Mouse (Mus musculus): Measurements from ENCODE around the gene Rb1. TPM values are rescaled to one million over a fixed set of nuclear protein-coding genes. Genes with fewer than 3 reads are reported as not detected.

Rb1 gene
- polyA plus RNA-seq, 1 experiment from 2014 or later, result 26.2 TPM

DNA sequence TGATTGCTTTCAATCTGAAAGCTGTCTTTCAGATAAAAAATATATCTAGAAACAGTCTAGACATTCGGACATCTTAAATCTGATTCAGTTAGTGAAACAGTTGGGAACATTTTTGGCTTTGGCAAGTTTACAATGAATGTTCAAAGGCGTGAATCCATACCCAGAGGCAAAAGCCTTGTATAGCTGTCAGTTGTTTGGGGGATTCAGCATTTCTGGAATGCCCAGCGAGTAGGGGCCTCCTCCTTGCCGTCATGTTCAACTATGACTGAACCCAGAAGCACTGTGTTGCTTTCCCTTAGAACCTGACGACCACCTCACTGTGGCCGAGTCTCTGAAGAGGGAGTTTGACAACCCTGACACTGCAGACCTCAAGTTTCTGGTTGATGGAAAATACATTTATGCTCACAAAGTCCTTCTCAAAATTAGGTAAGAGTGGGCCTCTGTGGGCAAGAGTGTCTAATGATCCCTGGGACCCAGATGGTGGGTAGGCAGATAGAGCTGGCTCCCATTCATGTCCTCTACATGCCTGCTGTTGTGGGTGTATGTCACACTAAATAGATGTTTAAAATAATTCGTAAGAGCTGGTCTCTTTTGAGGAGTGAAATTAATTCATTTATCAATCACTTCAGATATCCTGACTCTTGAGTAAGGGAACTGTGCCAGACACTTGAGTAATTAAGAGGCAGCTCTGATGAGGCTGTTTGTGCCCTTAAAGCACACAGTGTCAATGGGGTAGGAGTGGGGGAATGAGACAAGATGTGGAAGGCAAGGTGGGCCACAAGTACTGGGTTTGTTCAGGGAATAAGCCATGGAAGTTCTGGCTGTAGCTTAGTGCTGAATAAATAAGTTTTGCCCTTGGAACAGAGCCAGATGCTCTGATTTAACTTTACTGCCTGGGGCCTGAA lies 151.3 kb downstream of the Rb1 start:
- no peaks in the 10 kb centered on the region for H3K4me1 ChIP-seq (ENCODE audit: control insufficient read depth, insufficient read depth, low read length)
- H3K27me3 ChIP-seq (ENCODE audit: control insufficient read depth, insufficient read depth, low read length), result no peaks in the 10 kb centered on the region
- no peak overlapping the region for H3K9ac ChIP-seq (replicated peaks; ENCODE audit: low read length)
- no peak overlapping the region for H3K4me3 ChIP-seq (ENCODE audit: low read depth, low read length)
- H3K4me2 ChIP-seq (ENCODE audit: low read depth, low read length), result no peak overlapping the region
- H3K36me3 ChIP-seq (replicated peaks; ENCODE audit: control insufficient read depth, insufficient read depth, low read depth, low read length), result peaks cover 2% of the 10 kb centered on the region; the same call in 1 of the 2 replicates
- ATAC-seq (replicated peaks; ENCODE audit: insufficient number of reproducible peaks, low FRiP score, low TSS enrichment, low read depth) (no peak), DNase-seq (ENCODE audit: low spot score) (no peak)
- no peak overlapping the region for H3K27ac ChIP-seq (replicated peaks; ENCODE audit: low read depth, low read length)
- no peaks in the 10 kb centered on the region for H3K9me3 ChIP-seq (replicated peaks; ENCODE audit: control insufficient read depth, low read length)
- WGBS, result 81% methylated on average over 7 of the region's 7 CpGs

DNA sequence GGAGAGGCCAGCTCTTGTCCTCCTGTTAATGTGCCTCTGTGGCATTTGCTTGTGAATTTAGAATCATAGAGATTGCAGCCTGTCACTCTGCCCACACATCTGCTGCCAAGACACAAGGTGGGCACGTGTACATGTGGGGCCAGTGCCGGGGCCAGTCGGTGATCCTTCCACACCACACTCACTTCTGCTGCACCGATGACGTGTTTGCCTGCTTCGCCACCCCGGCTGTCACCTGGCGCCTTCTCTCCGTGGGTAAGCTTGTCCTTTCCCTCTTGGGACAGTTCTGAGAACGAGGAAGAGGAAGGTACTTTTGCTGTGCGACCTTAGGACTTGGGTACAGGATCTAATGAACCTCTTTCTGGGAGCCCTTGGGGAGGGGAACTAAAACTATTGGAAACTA lies 152.0 kb downstream of the Rb1 start:
- H3K9ac ChIP-seq (replicated peaks; ENCODE audit: low read length), result no peak overlapping the region
- ATAC-seq (replicated peaks; ENCODE audit: insufficient number of reproducible peaks, low FRiP score, low TSS enrichment, low read depth) (no peak), DNase-seq (ENCODE audit: low spot score) (no peak)
- H3K36me3 ChIP-seq (replicated peaks; ENCODE audit: control insufficient read depth, insufficient read depth, low read depth, low read length), result peaks cover 2% of the 10 kb centered on the region; the same call in 1 of the 2 replicates
- 87% methylated on average over 11 of the region's 11 CpGs for WGBS
- H3K4me2 ChIP-seq (ENCODE audit: low read depth, low read length), result no peak overlapping the region
- H3K27ac ChIP-seq (replicated peaks; ENCODE audit: low read depth, low read length), result no peak overlapping the region
- H3K4me1 ChIP-seq (ENCODE audit: control insufficient read depth, insufficient read depth, low read length), result no peaks in the 10 kb centered on the region
- H3K27me3 ChIP-seq (ENCODE audit: control insufficient read depth, insufficient read depth, low read length), result no peaks in the 10 kb centered on the region
- no peak overlapping the region for H3K4me3 ChIP-seq (ENCODE audit: low read depth, low read length)
- H3K9me3 ChIP-seq (replicated peaks; ENCODE audit: control insufficient read depth, low read length), result no peaks in the 10 kb centered on the region

DNA sequence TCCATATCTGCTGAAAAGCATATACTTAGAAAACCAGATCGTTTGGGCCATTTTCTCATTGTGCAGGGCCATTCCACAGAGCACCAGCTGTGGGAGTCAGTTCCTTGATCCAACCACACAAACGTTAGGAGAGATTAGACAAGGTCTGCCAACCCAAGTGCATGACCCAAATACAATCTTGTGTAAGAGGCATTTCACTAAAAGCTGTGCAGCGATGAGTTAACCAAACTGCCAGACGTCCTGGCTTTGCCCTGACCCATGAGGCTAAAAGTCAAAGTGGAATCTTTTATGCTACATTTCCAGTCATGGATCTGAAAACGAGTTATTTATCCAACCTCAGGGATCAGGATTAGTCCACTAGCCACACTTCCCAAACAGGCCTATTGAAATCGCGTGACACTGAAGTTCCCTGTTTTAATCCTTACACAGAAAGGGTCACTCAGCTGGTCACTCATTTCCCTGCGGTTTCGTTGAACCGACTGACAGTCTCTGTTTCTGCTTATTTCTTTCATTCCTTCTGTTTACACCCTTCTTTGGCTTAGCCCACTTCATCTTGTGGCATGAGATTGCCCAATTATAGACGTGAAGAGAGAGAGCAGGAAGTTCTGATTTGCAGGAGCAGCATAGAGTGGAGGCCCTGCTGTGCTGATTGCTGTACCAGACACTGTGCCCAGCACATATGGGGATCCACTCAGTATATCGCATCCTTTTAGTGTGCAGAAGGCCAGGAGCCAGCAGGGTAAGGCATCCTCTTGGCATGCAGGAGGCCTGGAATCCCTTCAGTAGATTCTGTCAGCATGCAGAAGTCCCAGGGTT lies 153.2 kb downstream of the Rb1 start:
- Histone ChIP-seq H3K36me3 (replicated peaks; ENCODE audit: control insufficient read depth, insufficient read depth, low read depth, low read length) (peaks cover 2% of the 10 kb centered on the region; the same call in 1 of the 2 replicates), H3K9ac (replicated peaks; ENCODE audit: low read length) (no peak overlapping the region), H3K27ac (replicated peaks; ENCODE audit: low read depth, low read length) (no peak overlapping the region), H3K9me3 (replicated peaks; ENCODE audit: control insufficient read depth, low read length) (no peaks in the 10 kb centered on the region), H3K4me3 (ENCODE audit: low read depth, low read length) (no peak overlapping the region), H3K4me1 (ENCODE audit: control insufficient read depth, insufficient read depth, low read length) (no peaks in the 10 kb centered on the region), H3K4me2 (ENCODE audit: low read depth, low read length) (no peak overlapping the region), H3K27me3 (ENCODE audit: control insufficient read depth, insufficient read depth, low read length) (no peaks in the 10 kb centered on the region)
- WGBS, result 80% methylated on average over 12 of the region's 12 CpGs
- no peak for DNase-seq (ENCODE audit: low spot score)
- ATAC-seq (replicated peaks; ENCODE audit: insufficient number of reproducible peaks, low FRiP score, low TSS enrichment, low read depth), result no peak

DNA sequence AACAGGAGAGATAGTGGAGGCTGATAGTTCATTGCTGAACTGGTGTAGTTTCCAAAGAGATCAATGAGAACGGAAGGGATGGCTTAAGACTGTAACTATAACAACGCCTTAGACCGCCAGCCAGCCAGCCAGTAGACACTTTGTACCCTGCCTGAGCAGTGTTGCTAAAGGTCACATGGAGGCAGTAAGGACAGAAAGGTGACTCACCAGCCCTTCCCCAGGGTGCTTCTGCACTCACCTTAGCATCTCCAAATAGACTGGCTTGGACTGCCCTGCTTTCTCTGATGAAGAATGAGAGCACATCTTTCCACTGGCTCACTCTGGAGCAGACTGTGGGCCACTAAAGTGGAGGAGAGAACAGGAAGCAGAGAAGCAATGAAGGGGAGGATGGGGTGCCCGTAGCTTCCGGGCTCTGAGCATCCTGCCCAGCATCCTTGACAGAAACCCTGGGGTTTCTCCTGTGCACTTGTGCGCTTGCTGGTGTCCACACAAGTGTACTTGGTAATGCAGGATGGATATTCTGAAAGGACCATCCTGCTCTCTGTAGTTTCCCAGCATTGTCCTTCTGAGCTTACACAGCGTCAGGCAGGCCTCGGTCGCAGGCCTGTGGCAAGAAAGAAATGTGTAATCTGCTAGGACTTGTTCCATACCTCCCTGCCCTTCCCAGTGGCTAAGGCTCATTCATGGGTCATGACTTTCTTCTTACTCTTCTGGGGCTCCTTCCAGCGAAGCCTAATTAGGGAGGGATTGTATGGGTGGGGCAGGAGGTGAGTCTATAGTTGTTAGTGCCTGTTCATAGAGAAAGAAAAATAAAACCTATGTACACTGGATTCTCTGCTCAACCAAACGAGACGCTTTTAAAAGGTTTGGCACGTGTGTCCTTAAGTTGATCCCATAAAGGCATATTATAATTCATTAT lies 155.4 kb downstream of the Rb1 start:
- ATAC-seq (replicated peaks; ENCODE audit: insufficient number of reproducible peaks, low FRiP score, low TSS enrichment, low read depth), result no peak
- 89% methylated on average over 13 of the region's 13 CpGs for WGBS
- Histone ChIP-seq H3K4me3 (ENCODE audit: low read depth, low read length) (no peak overlapping the region), H3K27me3 (ENCODE audit: control insufficient read depth, insufficient read depth, low read length) (no peaks in the 10 kb centered on the region), H3K9ac (replicated peaks; ENCODE audit: low read length) (no peak overlapping the region), H3K9me3 (replicated peaks; ENCODE audit: control insufficient read depth, low read length) (no peaks in the 10 kb centered on the region), H3K4me2 (ENCODE audit: low read depth, low read length) (no peak overlapping the region), H3K27ac (replicated peaks; ENCODE audit: low read depth, low read length) (no peak overlapping the region), H3K36me3 (replicated peaks; ENCODE audit: control insufficient read depth, insufficient read depth, low read depth, low read length) (peaks cover 2% of the 10 kb centered on the region; the same call in 1 of the 2 replicates), H3K4me1 (ENCODE audit: control insufficient read depth, insufficient read depth, low read length) (no peaks in the 10 kb centered on the region)
- DNase-seq (ENCODE audit: low spot score), result no peak

DNA sequence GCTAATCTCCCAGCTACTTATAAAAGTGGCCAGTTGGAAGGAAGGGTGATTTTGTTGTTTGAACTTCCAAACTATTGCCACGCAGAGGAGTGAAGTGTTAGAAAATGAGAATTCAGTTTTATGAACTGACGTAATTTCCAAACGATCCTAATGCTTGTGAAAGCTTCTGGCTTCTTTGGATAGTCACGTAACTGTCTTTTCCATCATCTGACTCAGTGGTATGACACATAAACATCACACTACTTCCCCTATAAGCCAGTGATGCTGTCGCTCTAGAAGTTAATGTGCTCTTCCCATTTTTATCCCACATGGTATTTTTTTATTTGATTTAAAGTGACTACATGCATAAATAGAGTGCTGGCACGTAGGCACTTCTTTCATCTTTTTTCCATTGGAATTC lies 157.0 kb downstream of the Rb1 start:
- DNase-seq (ENCODE audit: low spot score) (no peak), ATAC-seq (replicated peaks; ENCODE audit: insufficient number of reproducible peaks, low FRiP score, low TSS enrichment, low read depth) (no peak)
- Histone ChIP-seq H3K4me2 (ENCODE audit: low read depth, low read length) (no peak overlapping the region), H3K27ac (replicated peaks; ENCODE audit: low read depth, low read length) (no peak overlapping the region), H3K4me1 (ENCODE audit: control insufficient read depth, insufficient read depth, low read length) (no peaks in the 10 kb centered on the region), H3K4me3 (ENCODE audit: low read depth, low read length) (no peak overlapping the region), H3K9me3 (replicated peaks; ENCODE audit: control insufficient read depth, low read length) (no peaks in the 10 kb centered on the region), H3K36me3 (replicated peaks; ENCODE audit: control insufficient read depth, insufficient read depth, low read depth, low read length) (peaks cover 2% of the 10 kb centered on the region), H3K9ac (replicated peaks; ENCODE audit: low read length) (no peak overlapping the region), H3K27me3 (ENCODE audit: control insufficient read depth, insufficient read depth, low read length) (no peaks in the 10 kb centered on the region)
- WGBS, result 94% methylated on average over 6 of the region's 6 CpGs

DNA sequence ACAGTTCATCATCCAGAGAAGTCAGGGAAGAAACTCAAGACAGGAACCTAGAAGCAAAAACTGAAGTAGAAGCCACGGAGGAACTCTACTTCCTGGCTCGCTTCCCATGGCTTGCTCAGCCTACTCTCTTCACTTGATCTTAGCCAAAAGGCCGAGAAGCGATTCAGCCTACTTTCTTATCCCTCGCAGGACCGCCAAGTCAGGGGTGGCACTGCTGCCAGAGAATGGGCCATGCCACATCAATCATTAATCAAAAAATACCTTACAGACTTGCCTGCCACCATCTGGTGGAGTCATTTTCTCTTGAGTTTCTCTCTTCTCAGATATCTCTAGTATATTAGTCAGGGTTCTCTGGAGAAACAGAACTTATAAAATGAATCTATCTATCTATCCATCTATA lies 160.5 kb downstream of the Rb1 start:
- Histone ChIP-seq H3K9ac (replicated peaks; ENCODE audit: low read length) (no peak overlapping the region), H3K9me3 (replicated peaks; ENCODE audit: control insufficient read depth, low read length) (no peaks in the 10 kb centered on the region), H3K36me3 (replicated peaks; ENCODE audit: control insufficient read depth, insufficient read depth, low read depth, low read length) (peaks cover 8% of the 10 kb centered on the region), H3K4me3 (ENCODE audit: low read depth, low read length) (no peak overlapping the region), H3K27ac (replicated peaks; ENCODE audit: low read depth, low read length) (no peak overlapping the region), H3K4me2 (ENCODE audit: low read depth, low read length) (no peak overlapping the region), H3K27me3 (ENCODE audit: control insufficient read depth, insufficient read depth, low read length) (no peaks in the 10 kb centered on the region), H3K4me1 (ENCODE audit: control insufficient read depth, insufficient read depth, low read length) (no peaks in the 10 kb centered on the region)
- DNase-seq (ENCODE audit: low spot score), result no peak
- WGBS, result 98% methylated on average over 6 of the region's 6 CpGs
- ATAC-seq (replicated peaks; ENCODE audit: insufficient number of reproducible peaks, low FRiP score, low TSS enrichment, low read depth), result no peak

DNA sequence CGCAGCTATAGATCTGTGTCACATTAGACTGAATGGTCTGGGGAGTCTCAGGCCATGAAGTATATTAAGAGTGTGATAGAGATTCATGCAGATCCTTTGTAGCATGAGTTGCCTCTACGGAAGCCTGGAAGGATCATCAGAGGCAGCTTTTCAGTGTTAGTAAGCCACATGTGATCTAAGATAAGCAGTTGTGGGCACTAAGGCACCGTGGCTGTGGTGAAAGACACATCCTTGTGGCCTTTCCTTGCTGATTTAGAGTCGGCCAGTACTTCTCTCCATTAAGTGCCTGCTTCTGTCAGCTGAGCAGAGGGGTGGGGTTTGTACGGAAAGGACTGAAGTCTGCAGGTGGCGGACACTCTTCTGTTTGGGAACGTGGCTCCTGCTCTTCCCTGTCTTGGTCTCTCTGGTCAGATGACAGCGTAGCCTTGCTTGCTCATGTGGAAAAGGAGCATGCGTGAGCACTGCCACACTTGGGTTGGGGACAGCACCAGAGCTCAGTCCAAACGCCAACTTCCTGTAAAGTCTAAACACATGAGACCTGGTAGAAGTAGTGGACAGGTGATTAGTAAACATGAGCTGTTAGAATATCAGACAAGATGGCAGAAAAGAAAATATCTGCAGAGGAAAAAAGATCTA lies 162.1 kb downstream of the Rb1 start:
- WGBS, result 92% methylated on average over 10 of the region's 10 CpGs
- no peaks in the 10 kb centered on the region for H3K4me1 ChIP-seq (ENCODE audit: control insufficient read depth, insufficient read depth, low read length)
- H3K36me3 ChIP-seq (replicated peaks; ENCODE audit: control insufficient read depth, insufficient read depth, low read depth, low read length), result peaks cover 8% of the 10 kb centered on the region
- H3K9me3 ChIP-seq (replicated peaks; ENCODE audit: control insufficient read depth, low read length), result no peaks in the 10 kb centered on the region
- H3K9ac ChIP-seq (replicated peaks; ENCODE audit: low read length), result no peak overlapping the region
- H3K27ac ChIP-seq (replicated peaks; ENCODE audit: low read depth, low read length), result no peak overlapping the region
- H3K4me2 ChIP-seq (ENCODE audit: low read depth, low read length), result no peak overlapping the region
- no peak for ATAC-seq (replicated peaks; ENCODE audit: insufficient number of reproducible peaks, low FRiP score, low TSS enrichment, low read depth)
- DNase-seq (ENCODE audit: low spot score), result no peak
- H3K4me3 ChIP-seq (ENCODE audit: low read depth, low read length), result no peak overlapping the region
- H3K27me3 ChIP-seq (ENCODE audit: control insufficient read depth, insufficient read depth, low read length), result no peaks in the 10 kb centered on the region

Measured in embryonic facial prominence, embryonic 11.5 days (tissue).